Mouse (Mus musculus) heart, embryonic 15.5 days (tissue): ENCODE measurements at regions not wholly inside any gene's neighbourhood (a gene's known extent, or its start where the extent isn't known, plus 50 kb on each side); places are given as distances from the start of the nearest gene placed in this dataset.
"Not testable (repeated sequence)": the region's sequence is repeated elsewhere in the genome, so short reads cannot be mapped to it uniquely, and the experiment has no call there.

ENCODE experiments used
- ATAC-seq: fragments of 200-750 bp; cut with Nextera tagmentation; replicated peaks from 2 replicates; pipeline ENCODE4 v1.8.0; 2017; ENCODE audit warnings: low read depth, moderate TSS enrichment; ENCODE audit not compliant: insufficient number of reproducible peaks, insufficient read depth, low FRiP score
- H3K27ac ChIP-seq: fragments of 300-500 bp; sonication (generic); 2 replicates; pipeline ENCODE4 v1.5.1; 2015; ENCODE audit warnings: mild to moderate bottlenecking, inconsistent platforms
- H3K27me3 ChIP-seq: fragments of 300-500 bp; sonication (generic); 2 replicates; pipeline ENCODE4 v1.6.1; 2015; ENCODE audit warnings: inconsistent platforms
- H3K36me3 ChIP-seq: fragments of 300-500 bp; sonication (generic); 2 replicates; pipeline ENCODE4 v1.6.1; 2015; ENCODE audit warnings: mild to moderate bottlenecking, inconsistent platforms
- H3K4me1 ChIP-seq: fragments of 300-500 bp; sonication (generic); replicated peaks from 2 replicates; pipeline ENCODE4 v1.6.1; 2015; ENCODE audit warnings: inconsistent platforms
- H3K4me2 ChIP-seq: fragments of 300-500 bp; sonication (generic); 2 replicates; pipeline ENCODE4 v1.6.1; 2015; ENCODE audit warnings: inconsistent platforms, mild to moderate bottlenecking, moderate library complexity
- H3K4me3 ChIP-seq: fragments of 300-500 bp; sonication (generic); 2 replicates; pipeline ENCODE4 v1.5.1; 2015; ENCODE audit warnings: mild to moderate bottlenecking, inconsistent platforms
- H3K9ac ChIP-seq: fragments of 300-500 bp; sonication (generic); 2 replicates; pipeline ENCODE4 v1.6.1; 2015; ENCODE audit warnings: mild to moderate bottlenecking, inconsistent platforms
- H3K9me3 ChIP-seq: fragments of 300-500 bp; sonication (generic); replicated peaks from 2 replicates; pipeline ENCODE4 v1.6.1; 2016; ENCODE audit warnings: inconsistent platforms
- WGBS: fragments of 180-500 bp; shearing (Covaris S2); methylation state at CpG from one replicate; pipeline ENCODE4 v1.1.7; 2015; ENCODE audit warnings: mixed read lengths; 5-methylcytosine and 5-hydroxymethylcytosine counted together

- H3K4me3 ChIP-seq: no peak overlapping the region
- H3K4me1 ChIP-seq: no peaks in the 10 kb centered on the region
- H3K36me3 ChIP-seq: no peaks in the 10 kb centered on the region
- WGBS: 66% methylated on average over 2 of the region's 2 CpGs
- H3K4me2 ChIP-seq: no peak overlapping the region
- no peaks in the 10 kb centered on the region for H3K9me3 ChIP-seq
- H3K27ac ChIP-seq: no peak overlapping the region
- H3K27me3 ChIP-seq: no peaks in the 10 kb centered on the region
- ATAC-seq: no peak
- no peak overlapping the region for H3K9ac ChIP-seq
Observed at GRCm38 (mm10) chr16:25478300-25478699, 191.7 kb downstream of the Tprg start.

- H3K27ac ChIP-seq: no peak overlapping the region
- H3K4me1 ChIP-seq: 0 out of 2 replicates have a peak, but pooled peaks cover 2% of the 10 kb centered on the region
- no peak overlapping the region for H3K4me2 ChIP-seq
- no peaks in the 10 kb centered on the region for H3K36me3 ChIP-seq
- no peak for ATAC-seq
- H3K27me3 ChIP-seq: no peaks in the 10 kb centered on the region
- no peaks in the 10 kb centered on the region for H3K9me3 ChIP-seq
- no peak overlapping the region for H3K9ac ChIP-seq
- 38% methylated on average over 5 of the region's 5 CpGs for WGBS
- no peak overlapping the region for H3K4me3 ChIP-seq
Observed at GRCm38 (mm10) chr16:25483831-25484254, 197.2 kb downstream of the Tprg start.

GRCm38 (mm10) chr16:25485007-25485406, 198.4 kb downstream of the Tprg start:
- no peaks in the 10 kb centered on the region for H3K27me3 ChIP-seq
- 0 out of 2 replicates have a peak, but pooled peaks cover 2% of the 10 kb centered on the region for H3K4me1 ChIP-seq
- H3K27ac ChIP-seq: no peak overlapping the region
- ATAC-seq: no peak
- WGBS: 88% methylated on average over 9 of the region's 9 CpGs
- no peak overlapping the region for H3K4me3 ChIP-seq
- no peaks in the 10 kb centered on the region for H3K36me3 ChIP-seq
- no peak overlapping the region for H3K4me2 ChIP-seq
- H3K9ac ChIP-seq: no peak overlapping the region
- H3K9me3 ChIP-seq: no peaks in the 10 kb centered on the region

GRCm38 (mm10) chr16:25486477-25487094, 197.0 kb upstream of the Trp63 start:
- Histone ChIP-seq H3K9ac (no peak overlapping the region), H3K9me3 (no peaks in the 10 kb centered on the region), H3K4me3 (no peak overlapping the region), H3K4me2 (no peak overlapping the region), H3K27me3 (no peaks in the 10 kb centered on the region), H3K27ac (no peak overlapping the region), H3K36me3 (no peaks in the 10 kb centered on the region), H3K4me1 (0 out of 2 replicates have a peak, but pooled peaks cover 2% of the 10 kb centered on the region)
- ATAC-seq: no peak
- 83% methylated on average over 4 of the region's 4 CpGs for WGBS

GRCm38 (mm10) chr16:25490847-25491246, 192.7 kb upstream of the Trp63 start:
- Histone ChIP-seq H3K4me2 (no peak overlapping the region), H3K9me3 (no peaks in the 10 kb centered on the region), H3K4me1 (no peaks in the 10 kb centered on the region), H3K27me3 (no peaks in the 10 kb centered on the region), H3K9ac (no peak overlapping the region), H3K4me3 (no peak overlapping the region), H3K27ac (no peak overlapping the region), H3K36me3 (no peaks in the 10 kb centered on the region)
- ATAC-seq: no peak
- 84% methylated on average over 3 of the region's 3 CpGs for WGBS

GRCm38 (mm10) chr16:25494153-25494552, 189.4 kb upstream of the Trp63 start:
- Histone ChIP-seq H3K9ac (no peak overlapping the region), H3K9me3 (no peaks in the 10 kb centered on the region), H3K27me3 (no peaks in the 10 kb centered on the region), H3K36me3 (no peaks in the 10 kb centered on the region), H3K27ac (no peak overlapping the region), H3K4me2 (no peak overlapping the region), H3K4me3 (no peak overlapping the region), H3K4me1 (no peaks in the 10 kb centered on the region)
- 72% methylated on average over 3 of the region's 3 CpGs for WGBS
- no peak for ATAC-seq

- H3K27ac ChIP-seq: no peak overlapping the region
- no peaks in the 10 kb centered on the region for H3K27me3 ChIP-seq
- no peak overlapping the region for H3K4me3 ChIP-seq
- WGBS: 85% methylated on average over 2 of the region's 2 CpGs
- H3K36me3 ChIP-seq: no peaks in the 10 kb centered on the region
- no peak overlapping the region for H3K4me2 ChIP-seq
- H3K9me3 ChIP-seq: no peaks in the 10 kb centered on the region
- H3K9ac ChIP-seq: no peak overlapping the region
- no peaks in the 10 kb centered on the region for H3K4me1 ChIP-seq
- no peak for ATAC-seq
Observed at GRCm38 (mm10) chr16:25495586-25496196, 187.9 kb upstream of the Trp63 start.

- Histone ChIP-seq H3K4me1 (no peaks in the 10 kb centered on the region), H3K4me2 (no peak overlapping the region), H3K36me3 (no peaks in the 10 kb centered on the region), H3K9me3 (no peaks in the 10 kb centered on the region), H3K27me3 (no peaks in the 10 kb centered on the region), H3K27ac (no peak overlapping the region), H3K9ac (no peak overlapping the region), H3K4me3 (no peak overlapping the region)
- no peak for ATAC-seq
- 42% methylated on average over 3 of the region's 3 CpGs for WGBS
Observed at GRCm38 (mm10) chr16:25504829-25505228, 178.7 kb upstream of the Trp63 start.

GRCm38 (mm10) chr16:25517114-25517868, 166.3 kb upstream of the Trp63 start:
- Histone ChIP-seq H3K9me3 (no peaks in the 10 kb centered on the region), H3K27me3 (no peaks in the 10 kb centered on the region), H3K9ac (no peak overlapping the region), H3K4me1 (no peaks in the 10 kb centered on the region), H3K27ac (no peak overlapping the region), H3K4me2 (no peak overlapping the region), H3K4me3 (no peak overlapping the region), H3K36me3 (no peaks in the 10 kb centered on the region)
- 52% methylated on average over 5 of the region's 7 CpGs for WGBS
- ATAC-seq: no peak

- not testable (repeated sequence) for H3K36me3 ChIP-seq, H3K9ac ChIP-seq, H3K9me3 ChIP-seq, H3K4me2 ChIP-seq, H3K27ac ChIP-seq, H3K27me3 ChIP-seq, H3K4me3 ChIP-seq, H3K4me1 ChIP-seq, ATAC-seq
- 70% methylated on average over 10 of the region's 10 CpGs for WGBS
Observed at GRCm38 (mm10) chr16:25523141-25523540, 160.4 kb upstream of the Trp63 start.

GRCm38 (mm10) chr16:25523621-25524020, 159.9 kb upstream of the Trp63 start:
- ATAC-seq: no peak
- no peak overlapping the region for H3K27ac ChIP-seq
- WGBS: 70% methylated on average over 2 of the region's 2 CpGs
- H3K27me3 ChIP-seq: no peaks in the 10 kb centered on the region
- H3K4me1 ChIP-seq: no peaks in the 10 kb centered on the region
- no peaks in the 10 kb centered on the region for H3K9me3 ChIP-seq
- no peak overlapping the region for H3K4me3 ChIP-seq
- no peak overlapping the region for H3K4me2 ChIP-seq
- H3K36me3 ChIP-seq: no peaks in the 10 kb centered on the region
- no peak overlapping the region for H3K9ac ChIP-seq
